Mouse (Mus musculus) adrenal gland, postnatal 4 days (tissue): ENCODE data around the gene Psenen. TPM values are rescaled to one million over a fixed set of nuclear protein-coding genes. Genes with fewer than 3 reads are reported as not detected.

Experiments used
- DNase-seq, 2 experiments: peaks; one replicate each; pipeline ENCODE4 v3.0.0; 2021 to 2022; ENCODE audit warnings: low spot score in 2 of 2, mixed read lengths in 2 of 2
- total RNA-seq, 2 experiments: library from RNA; stranded (reverse); gene quantifications; 2 replicates each; pipeline ENCODE4 v1.2.3; 2021

The Psenen gene
- total RNA-seq, 2 experiments from 2014 or later, result 125 to 131 TPM

- no peak for DNase-seq
Observed at GRCm38 (mm10) chr7:30556894-30557536, 6.4 kb downstream of the Psenen start.

GRCm38 (mm10) chr7:30553810-30554584 is 9.4 kb downstream of the Psenen start:
- no peak for DNase-seq

- peak in 1 of 2 experiments; percentile 61 for DNase-seq
Observed at GRCm38 (mm10) chr7:30553021-30553589, 10.3 kb downstream of the Psenen start.

- DNase-seq, result peak; percentile 76 to 96
Observed at GRCm38 (mm10) chr7:30552102-30553020, 11.1 kb downstream of the Psenen start, which contains the start of the genes Hspb6 and Proser3. TSS of gene Hspb6 (plus strand) at chr7:30552178. TSS of gene Proser3 (minus strand) at chr7:30552299.

GRCm38 (mm10) chr7:30551445-30552101 is 11.9 kb downstream of the Psenen start:
- no peak for DNase-seq

- DNase-seq, result no peak
Observed at GRCm38 (mm10) chr7:30550603-30551002, 12.8 kb downstream of the Psenen start.

GRCm38 (mm10) chr7:30549880-30550279 is 13.5 kb downstream of the Psenen start:
- DNase-seq, result no peak

GRCm38 (mm10) chr7:30544327-30544726 is 19.1 kb downstream of the Psenen start:
- no peak for DNase-seq

- no peak for DNase-seq
Observed at GRCm38 (mm10) chr7:30540572-30540971, 22.9 kb downstream of the Psenen start.

GRCm38 (mm10) chr7:30534633-30535577 is 28.5 kb downstream of the Psenen start, which contains the start of gene Arhgap33:
TSS of gene Arhgap33 (minus strand) at chr7:30535060.
- DNase-seq, result peak; percentile 83 to 88

GRCm38 (mm10) chr7:30533941-30534632 is 29.3 kb downstream of the Psenen start:
- no peak for DNase-seq

- no peak for DNase-seq
Observed at GRCm38 (mm10) chr7:30532931-30533330, 30.5 kb downstream of the Psenen start.

- DNase-seq, result no peak
Observed at GRCm38 (mm10) chr7:30531291-30531815, 32.1 kb downstream of the Psenen start.

GRCm38 (mm10) chr7:30526981-30527380 is 36.4 kb downstream of the Psenen start:
- no peak for DNase-seq

GRCm38 (mm10) chr7:30526399-30526798 is 37.0 kb downstream of the Psenen start:
- DNase-seq, result no peak

- DNase-seq, result no peak
Observed at GRCm38 (mm10) chr7:30525954-30526353, 37.5 kb downstream of the Psenen start.

- no peak for DNase-seq
Observed at GRCm38 (mm10) chr7:30524487-30524886, 38.9 kb downstream of the Psenen start.

- no peak for DNase-seq
Observed at GRCm38 (mm10) chr7:30522871-30523270, 40.6 kb downstream of the Psenen start.
